Mouse (Mus musculus): ENCODE measurements around the gene Olfr1390.
"Not testable (repeated sequence)": the region's sequence is repeated elsewhere in the genome, so short reads cannot be mapped to it uniquely, and the experiment has no call there.

The Olfr1390 gene

DNA sequence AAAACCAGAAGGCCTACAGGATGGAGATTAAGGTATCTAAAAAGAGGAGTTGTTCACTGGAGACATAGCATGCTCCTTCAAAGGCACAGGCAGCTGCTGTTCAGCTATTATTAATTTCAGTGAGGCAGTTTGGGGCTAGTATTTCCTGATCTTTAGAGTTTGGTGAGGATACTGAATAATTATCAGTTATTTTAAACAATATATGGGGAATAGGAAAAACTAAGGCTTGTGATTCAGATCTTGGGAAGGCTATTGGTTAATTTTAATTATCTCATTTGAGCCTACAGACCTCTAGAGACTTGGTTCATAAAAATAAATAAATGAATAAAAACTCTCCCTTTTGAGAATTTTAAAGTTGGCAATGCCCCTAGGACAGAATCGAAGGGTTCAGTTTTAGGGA, at the start of gene Olfr1390:
Gene Olfr1390, plus strand, starts transcription at position 301 of the 400 bp plus-strand sequence.
- CTCF ChIA-PET = no interaction called here

DNA sequence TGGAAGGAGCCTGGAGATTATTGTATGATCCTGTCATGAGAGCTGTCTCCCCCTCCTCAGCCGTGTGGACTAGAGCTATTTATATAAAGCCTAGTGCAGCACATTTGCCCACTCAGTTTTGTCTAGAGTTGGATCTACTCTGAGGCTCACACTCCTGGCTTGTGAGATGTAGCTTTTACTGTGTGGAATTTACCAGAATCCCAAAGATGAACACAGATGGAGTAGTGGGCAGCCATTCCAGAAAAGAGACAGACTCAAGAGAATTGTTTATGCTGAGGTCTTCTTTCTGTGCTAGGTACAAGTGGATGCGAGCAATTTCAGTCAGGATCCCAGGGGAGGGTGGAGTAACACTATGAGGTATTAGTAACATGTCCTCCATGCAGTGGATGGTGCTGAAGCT, 47.7 kb upstream of the Olfr1390 start:
- CTCF ChIA-PET = no interaction called here

DNA sequence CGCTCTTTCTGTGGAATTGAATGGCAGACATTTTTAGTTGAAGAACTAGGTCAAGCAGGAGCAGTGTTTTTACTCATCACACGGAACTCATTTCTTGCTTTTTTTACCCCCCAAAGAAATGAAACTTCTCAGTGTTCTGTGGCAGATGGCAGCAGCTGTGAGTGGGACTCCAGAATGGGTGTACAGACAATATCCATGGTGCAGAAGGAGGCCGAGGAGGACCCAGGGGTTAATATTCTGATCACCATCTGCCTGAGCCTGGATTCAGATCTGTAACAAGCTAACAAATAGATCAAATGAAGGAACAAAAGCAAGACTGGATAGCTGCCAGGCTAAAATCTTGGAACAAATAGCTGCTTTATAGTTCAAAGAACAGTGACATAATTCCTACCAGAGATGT, 42.2 kb upstream of the Olfr1390 start:
- CTCF ChIA-PET = no interaction called here

DNA sequence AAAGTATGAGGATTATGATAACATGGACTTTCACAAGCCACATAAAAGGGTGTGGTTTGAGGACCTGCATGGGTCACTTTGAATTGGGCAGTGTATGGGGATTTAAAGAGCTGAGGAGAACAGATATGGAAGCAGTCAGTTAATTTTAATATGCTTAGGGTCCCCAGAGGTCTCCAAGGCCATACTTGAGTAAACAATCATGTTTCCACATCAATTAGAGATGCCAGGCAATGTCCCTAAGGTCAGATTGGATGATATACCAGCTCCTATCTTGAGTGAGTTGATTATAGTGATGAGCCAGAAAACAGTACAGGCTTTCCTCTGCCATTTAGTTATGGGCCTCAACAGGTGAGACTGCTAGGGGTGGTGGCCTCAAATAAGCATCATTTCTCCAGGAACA, 30.5 kb upstream of the Olfr1390 start, which contains the start of gene Olfr10:
Gene Olfr10, plus strand, starts transcription at position 301 of the 400 bp plus-strand sequence.
- CTCF ChIA-PET = no interaction called here

DNA sequence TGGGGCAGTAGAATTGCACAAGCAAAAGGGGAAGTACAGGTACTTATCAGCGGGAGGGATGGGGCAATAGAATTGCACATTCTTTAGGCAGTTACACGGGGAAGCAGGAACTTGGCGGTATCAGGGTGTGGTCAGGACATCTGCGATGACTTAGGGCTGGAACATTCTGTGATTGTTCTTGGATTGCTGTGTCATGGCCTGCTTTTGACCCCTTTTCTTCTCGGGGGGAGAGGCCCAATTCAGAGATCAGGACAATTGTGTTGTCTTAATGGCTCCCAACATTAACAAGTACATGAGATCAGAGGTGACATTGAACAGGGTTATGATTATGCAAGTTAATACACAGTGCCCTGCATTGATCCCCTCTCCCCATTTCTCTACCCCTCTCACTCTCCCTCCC, 26.4 kb upstream of the Olfr1390 start:
- CTCF ChIA-PET = not testable (repeated sequence)

DNA sequence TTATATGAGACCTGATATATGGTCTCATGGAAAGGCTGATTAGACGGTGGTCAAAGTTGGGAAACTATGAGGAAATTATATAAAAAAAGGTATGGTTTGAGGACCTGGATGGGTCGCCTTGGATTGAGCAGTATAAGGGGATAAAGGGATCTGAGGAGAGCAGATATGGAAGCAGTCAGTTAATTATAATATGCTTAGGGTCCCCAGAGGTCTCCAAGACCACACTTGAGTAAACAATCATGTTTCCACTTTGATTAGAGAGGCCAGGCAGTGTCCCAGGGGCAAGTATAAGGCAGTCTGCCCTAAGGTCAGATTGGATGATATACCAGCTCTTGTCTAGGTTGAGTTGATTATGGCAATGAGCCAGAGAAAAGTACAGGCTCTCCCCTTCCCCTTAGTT, 12.5 kb upstream of the Olfr1390 start, which contains the start of gene Olfr1391:
Gene Olfr1391, plus strand, starts transcription at position 301 of the 400 bp plus-strand sequence.
- CTCF ChIA-PET = no interaction called here

DNA sequence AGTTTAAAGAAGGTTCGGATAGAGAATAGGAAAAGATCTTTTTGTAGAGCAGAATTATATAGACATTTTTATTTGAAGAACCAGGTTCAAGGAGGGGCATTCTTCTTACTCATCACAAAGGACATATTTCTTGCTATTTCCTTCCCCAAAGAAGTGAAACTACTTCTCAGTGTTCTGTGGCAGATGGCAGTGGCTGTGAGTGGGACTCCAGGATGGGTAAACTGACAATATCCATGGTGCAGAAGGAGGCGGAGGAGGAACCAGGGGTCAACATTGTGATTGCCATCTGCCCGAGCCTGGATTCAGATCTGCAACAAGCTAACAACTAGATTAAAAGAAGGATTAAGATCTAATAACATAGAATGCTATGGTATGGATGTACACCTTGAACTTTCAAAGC, 8.3 kb upstream of the Olfr1390 start:
- CTCF ChIA-PET = no interaction called here

DNA sequence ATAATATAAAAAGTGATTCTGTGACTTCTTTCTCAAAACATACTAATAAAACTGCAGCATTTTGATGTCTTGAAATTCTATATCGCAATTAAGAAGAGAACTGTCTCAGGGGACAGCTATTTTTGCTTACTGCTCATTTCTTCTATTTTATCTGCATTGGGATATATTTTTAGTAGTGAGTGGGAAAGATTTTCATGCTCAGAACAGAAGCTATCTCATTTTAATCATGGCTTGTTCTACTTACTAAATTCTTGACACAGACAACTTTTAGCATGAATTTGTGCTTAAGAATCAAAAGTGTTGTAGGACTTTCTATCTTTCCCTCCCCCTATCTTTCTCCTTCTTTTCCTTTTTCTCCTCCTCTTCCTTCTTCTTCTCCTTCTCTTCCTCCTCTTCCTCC, 5.3 kb upstream of the Olfr1390 start:
- CTCF ChIA-PET = no interaction called here

DNA sequence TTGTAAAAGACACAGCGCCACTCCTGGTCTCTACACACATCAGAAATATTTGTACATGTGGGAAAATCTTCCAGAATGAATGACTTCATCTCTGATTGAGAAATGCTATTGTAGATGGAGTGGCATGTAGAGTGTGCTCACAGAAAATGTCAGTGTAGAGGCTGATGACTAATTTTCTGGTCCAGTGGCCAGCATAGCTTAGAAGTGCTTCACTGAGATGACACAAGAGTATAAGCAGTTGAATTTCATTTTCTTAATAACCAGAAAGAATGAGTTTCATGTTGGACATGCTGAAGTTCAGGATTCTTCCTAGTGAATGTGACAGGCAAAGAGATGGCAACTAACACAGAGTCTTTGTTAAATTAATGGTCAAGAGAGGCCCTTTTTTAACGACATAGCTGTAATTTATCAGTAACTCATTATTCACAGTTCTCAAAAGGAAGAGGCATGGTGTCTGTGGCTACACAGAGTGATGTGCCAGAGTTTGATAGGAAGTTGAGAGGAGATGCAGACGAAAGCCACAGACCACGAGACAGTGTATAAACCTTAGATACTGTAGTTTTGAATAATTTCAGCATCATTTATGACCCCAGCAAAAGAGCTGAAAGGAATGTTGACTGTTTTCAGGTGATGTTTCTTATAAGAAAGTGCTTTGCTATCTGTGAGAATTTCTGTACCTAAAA, 2.3 kb downstream of the Olfr1390 start:
- CTCF ChIA-PET = no interaction called here

DNA sequence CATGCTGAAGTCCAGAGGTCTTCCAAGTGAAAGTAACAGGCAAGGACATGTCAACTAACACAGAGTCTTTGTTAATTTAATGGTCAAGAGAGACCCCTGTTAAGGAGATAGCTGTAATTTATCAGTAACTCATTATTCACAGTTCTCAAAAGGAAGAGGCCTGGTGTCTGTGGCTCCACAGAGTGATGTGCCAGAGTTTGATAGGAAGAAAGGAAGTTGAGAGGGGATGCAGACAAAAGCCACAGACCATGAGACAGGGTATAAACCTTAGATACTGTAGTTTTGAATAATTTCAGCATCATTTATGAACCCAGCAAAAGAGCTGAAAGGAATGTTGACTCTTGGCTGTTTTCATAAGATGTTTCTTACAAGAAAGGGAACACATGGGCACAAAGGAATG, 48.1 kb downstream of the Olfr1390 start:
- CTCF ChIA-PET = no interaction called here

DNA sequence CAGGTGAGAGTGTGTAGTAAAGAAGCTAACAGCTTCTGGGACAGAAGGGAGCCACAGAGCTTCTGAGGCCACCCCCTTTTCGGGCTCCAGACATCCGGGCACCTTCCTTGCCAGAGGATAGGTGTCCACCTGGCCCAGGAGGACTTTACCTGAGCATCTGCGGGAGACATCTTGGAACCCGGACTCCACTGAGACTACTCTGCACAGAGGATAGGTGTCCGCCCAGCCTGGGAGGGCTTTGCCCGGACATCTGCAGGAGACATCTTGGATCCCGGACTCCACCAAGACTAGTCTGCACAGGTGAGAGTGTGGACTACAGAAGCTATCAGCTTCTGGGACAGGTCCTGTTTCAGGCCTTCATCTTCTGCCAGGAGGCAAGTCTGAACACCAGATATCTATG, 51.1 kb downstream of the Olfr1390 start:
- CTCF ChIA-PET = not testable (repeated sequence)
